Mouse (Mus musculus) urinary bladder, postnatal 36 days (tissue): ENCODE results near the gene Klhl7.
A peak's percentile ranks its signal among the peaks of the same experiment; 100 is the strongest.

Experiments
- DNase-seq, 2 experiments: peaks; one replicate each; pipeline ENCODE4 v3.0.0; 2022; ENCODE audit warnings: low spot score in 2 of 2, mixed read lengths in 1 of 2

The Klhl7 gene

GRCm38 (mm10) chr5:24100106-24100809, at the start of gene Klhl7:
TSS of gene Klhl7 (plus strand) at chr5:24100605.
- DNase-seq, result peak; percentile 76 to 84

DNA sequence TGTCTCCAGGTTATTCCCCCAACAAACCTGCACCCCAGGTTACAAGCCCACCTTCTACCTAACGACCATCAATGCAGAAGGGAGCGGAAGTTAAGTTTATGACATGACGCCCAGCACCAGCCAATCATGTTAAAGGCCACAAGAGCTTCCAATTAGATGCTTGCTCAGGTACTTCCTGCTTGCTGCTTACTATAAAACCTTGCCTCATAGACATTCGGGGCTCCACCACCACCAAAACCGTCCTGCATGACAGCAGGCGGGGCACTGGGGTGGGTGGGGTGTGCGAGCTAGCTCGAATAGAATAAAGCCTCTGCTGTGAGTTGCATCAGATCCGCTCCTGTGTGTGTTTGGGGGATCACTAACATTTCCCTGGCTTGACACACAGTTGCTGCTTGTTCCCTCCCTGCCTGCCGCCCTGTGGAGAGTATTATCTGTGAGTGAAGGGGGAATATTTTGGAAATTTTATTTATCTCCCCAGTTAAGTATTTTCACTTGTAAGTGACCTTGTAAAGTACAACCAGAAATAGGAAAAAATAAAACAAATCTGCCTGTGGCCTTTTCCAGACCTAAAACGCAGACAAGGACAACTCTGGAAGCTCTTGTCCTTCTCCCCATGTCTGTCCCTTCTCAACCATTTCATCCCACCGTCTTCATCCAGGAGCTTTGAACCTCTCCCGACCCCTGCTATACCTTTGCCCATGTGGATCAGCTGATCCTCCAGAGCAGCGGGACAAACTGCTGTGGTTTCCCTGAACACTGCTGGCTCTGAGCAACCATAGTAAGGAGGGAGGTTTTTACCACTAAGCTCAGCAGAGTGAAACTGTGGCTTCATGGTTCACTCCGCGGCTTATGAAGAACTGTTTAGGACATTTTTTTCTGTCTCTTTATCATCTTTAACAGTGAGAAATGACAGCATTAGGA, 48.4 kb upstream of the Klhl7 start:
- DNase-seq, result no peak

DNA sequence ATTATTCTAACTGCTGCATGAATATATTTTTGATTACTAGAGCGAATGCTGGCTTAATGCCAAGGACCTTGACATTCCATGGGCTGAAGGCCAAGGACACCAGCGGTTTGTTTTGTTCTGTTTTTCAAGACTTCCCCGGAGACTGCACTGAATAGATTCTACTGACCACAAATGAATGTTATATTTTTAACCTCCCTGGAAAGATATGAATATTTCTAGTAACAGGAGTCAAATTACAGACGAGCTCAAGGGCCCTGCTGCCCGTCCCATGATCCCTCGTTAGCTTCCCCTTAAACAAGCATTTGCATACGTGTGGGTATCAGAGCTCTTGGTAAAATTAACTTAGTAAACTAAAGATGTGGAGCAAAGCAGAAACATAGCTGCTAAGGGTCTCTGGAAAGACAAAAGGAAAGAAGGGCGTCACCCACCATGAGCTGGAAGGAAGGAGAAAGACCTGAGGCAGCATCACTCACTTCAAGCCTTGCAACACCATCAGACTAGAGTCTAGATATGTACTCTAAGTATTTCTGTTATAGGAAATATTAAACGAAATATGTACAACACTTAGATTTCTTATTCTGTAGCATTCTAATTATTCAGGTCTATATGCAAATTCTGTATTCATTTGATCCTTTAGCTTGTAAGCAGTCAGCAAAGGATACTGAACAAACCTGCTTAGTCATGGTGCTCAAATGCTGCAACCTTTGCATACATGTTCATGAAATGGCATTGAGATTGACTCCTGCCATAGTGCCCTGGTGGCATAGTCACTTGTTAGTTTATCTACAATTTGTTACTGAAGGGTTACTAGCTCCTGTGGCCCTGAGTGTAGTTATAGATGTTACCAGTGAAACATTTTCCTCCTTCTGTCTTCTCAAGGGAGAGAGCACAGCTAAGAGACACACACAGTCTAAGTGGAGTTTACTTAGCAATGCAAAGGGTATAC, 46.9 kb upstream of the Klhl7 start:
- no peak for DNase-seq

GRCm38 (mm10) chr5:24054382-24054781, 46.0 kb upstream of the Klhl7 start:
- DNase-seq, result no peak

- no peak for DNase-seq
Measured at GRCm38 (mm10) chr5:24056865-24057264, 43.5 kb upstream of the Klhl7 start.

- DNase-seq, result no peak
Measured at GRCm38 (mm10) chr5:24057592-24057991, 42.8 kb upstream of the Klhl7 start.

- DNase-seq, result no peak
Measured at GRCm38 (mm10) chr5:24060949-24061348, 39.5 kb upstream of the Klhl7 start.

DNA sequence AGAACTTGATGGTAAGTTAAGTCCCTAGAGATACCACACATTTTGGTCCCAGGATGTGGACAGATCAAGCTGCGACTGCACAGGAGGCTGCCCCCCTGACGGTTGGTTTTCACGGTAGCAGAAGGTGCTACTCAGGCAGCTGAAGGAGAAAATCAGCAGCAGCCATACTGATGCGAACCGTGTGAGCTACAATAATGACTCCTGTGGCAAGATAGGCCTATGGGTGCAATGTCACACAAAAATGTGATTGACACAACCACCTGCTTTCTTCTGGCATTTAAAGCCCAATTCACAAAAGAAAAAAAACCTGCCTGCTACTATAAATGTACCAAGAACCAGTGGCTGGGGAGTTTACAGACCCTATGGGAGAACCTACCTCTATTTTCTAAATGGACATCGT, 37.4 kb upstream of the Klhl7 start:
- DNase-seq, result no peak

DNA sequence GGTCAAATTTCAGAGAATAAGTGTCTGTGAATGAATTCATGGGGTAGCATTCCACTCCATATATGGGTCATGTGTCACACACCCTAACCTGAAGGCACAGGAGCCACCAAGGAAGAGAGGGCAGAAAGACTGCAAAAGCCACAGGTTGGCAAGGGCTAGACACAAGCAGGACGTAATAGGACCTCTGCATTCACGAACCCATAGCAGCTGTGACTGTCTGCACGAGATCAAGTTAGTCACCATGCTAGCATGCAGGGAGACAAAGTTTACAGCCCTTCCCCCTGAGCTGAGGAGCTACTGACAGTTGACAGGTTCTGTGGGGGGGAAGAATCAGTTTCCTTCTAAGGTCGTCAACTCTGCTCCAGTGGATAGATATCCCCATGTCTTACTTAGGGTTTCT, 36.9 kb upstream of the Klhl7 start:
- DNase-seq, result no peak

GRCm38 (mm10) chr5:24068955-24069354, 31.4 kb upstream of the Klhl7 start:
- peak in 1 of 2 experiments; percentile 16 for DNase-seq

DNA sequence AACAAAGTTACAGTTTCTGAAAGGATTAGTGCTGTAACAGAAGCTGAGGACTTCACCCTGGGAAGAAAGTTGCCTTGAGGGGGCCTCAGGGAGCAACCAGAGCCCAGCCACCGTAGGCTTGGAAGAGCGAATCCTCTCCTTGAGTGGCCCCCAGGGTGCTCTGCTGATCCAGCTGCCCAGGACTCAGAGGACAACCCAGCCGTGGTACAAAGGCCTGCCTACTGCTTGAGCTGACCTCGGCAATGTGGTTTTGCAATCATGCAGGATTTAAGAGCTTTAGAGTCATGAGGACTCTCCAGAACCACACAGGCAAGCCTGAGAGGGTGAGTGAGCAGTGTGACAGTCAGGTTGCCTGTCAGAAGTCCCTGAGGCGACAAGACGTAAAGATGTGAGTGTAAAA, 28.4 kb upstream of the Klhl7 start:
- DNase-seq, result no peak

DNA sequence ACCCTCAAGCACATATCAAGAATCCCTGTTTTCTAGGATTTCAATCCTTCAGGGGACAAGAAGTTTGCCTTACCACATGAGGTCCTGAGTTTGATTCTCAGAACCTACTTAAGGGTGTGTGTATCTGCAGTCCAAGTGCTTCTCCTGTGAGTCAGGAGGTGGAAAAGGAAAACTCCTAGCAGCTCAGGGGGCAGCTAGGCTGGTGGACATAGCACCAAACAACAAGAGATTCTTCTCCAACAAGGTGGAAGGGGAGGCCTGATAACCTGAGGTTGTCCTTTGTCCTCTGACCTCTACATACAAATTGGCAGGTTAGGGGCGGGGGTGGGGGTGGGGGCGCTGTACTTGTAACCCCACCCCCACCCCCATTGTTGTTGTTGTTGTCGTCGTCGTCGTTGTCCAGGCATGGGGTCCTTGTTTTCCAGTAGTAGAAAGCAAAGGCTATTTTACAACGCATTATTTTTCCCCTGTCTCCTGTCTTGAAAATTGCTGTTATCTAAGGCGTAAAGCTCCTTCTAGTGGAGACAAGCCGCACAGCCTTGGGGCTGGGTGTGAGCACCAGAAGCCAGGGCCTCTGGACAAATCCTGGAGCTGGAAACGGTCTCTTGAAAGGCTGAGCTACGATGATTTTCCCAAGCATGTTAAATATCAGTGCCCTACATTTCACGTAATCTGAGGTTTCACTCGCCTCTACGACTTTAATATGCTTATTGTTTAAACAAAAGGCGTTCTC, 23.3 kb upstream of the Klhl7 start:
- DNase-seq, result peak; percentile 51 to 80

- no peak for DNase-seq
Measured at GRCm38 (mm10) chr5:24077739-24078306, 22.6 kb upstream of the Klhl7 start.

GRCm38 (mm10) chr5:24078420-24079179, 21.8 kb upstream of the Klhl7 start:
- no peak for DNase-seq

GRCm38 (mm10) chr5:24080826-24081225, 19.6 kb upstream of the Klhl7 start:
- no peak for DNase-seq

- DNase-seq, result no peak
Measured at GRCm38 (mm10) chr5:24084835-24085234, 15.6 kb upstream of the Klhl7 start.

DNA sequence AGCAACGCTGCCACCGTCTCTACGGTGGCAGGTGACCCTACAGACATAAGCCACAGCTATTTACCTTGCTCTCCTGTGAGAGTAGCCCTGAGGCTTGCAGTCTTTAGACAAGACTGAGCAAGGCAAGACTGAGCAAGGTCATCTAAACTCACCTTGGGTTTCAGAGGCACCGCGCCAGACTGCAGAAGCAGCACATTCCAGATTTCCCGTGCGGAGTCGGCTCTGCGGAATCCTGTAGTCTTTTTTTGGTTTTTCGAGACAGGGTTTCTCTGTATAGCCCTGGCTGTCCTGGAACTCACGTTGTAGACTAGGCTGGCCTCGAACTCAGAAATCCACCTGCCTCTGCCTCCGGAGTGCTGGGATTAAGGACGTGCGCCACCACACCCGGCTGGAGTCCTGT, 14.2 kb upstream of the Klhl7 start:
- DNase-seq, result no peak

DNA sequence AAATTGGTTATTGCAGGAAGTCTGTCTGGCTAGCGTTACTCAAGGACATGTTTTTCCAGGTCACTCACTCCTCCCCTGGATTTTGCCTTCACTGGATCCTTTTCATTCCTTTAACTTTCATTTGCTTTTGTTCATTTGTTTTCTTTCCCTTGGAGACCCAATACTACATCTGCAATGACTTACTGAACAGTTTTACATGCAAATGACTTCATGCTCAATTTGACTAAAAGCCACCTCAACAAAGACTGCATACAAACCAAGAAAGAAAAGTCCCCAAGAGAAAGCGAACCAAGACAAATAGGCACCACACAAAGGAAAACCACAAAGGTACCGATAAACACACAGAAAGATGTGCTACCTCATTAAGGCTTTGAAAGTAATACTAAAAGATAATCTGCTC, 13.5 kb upstream of the Klhl7 start:
- no peak for DNase-seq

- no peak for DNase-seq
Measured at GRCm38 (mm10) chr5:24088451-24088850, 12.0 kb upstream of the Klhl7 start.

DNA sequence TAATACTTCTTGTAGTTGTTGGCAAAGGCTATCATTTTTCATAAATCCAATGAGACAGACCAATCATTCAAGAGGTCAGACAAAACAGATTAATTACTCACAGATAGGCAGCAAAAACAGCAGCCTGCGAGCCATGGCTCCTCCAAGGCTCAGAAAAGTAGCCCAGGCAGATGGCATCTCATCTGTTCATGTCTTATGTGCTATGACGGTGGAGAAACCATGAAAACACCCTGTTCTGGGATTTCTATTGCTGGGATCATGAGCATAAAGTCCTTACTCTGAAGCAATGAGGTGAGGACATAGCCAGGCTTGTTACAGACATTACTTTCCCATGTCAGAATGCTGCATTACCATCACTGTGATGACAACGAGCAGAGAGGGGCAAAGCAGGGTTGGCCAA, 7.9 kb upstream of the Klhl7 start:
- DNase-seq, result no peak
